Mouse (Mus musculus): ENCODE data around the gene Gpsm3.
A peak's percentile ranks its signal among the peaks of the same experiment; 100 is the strongest.

The Gpsm3 gene

GRCm38 (mm10) chr17:34631647-34632046, 42.0 kb downstream of the Gpsm3 start:
- no peak for DNase-seq

GRCm38 (mm10) chr17:34632261-34632691, 42.7 kb downstream of the Gpsm3 start:
- DNase-seq = peak; percentile 85

GRCm38 (mm10) chr17:34635671-34636070, 46.1 kb downstream of the Gpsm3 start:
- no peak for DNase-seq

- no peak for DNase-seq
Measured at GRCm38 (mm10) chr17:34637459-34637858, 47.9 kb downstream of the Gpsm3 start.

GRCm38 (mm10) chr17:34639461-34640255, 50.1 kb downstream of the Gpsm3 start:
- DNase-seq = no peak

- no peak for DNase-seq
Measured at GRCm38 (mm10) chr17:34640778-34641601, 51.4 kb downstream of the Gpsm3 start.
